Mouse (Mus musculus): ENCODE data around the gene Magi1. TPM values are rescaled to one million over a fixed set of nuclear protein-coding genes. Genes with fewer than 3 reads are reported as not detected.

The Magi1 gene
- total and polyA plus RNA-seq, 3 experiments = not detected

DNA sequence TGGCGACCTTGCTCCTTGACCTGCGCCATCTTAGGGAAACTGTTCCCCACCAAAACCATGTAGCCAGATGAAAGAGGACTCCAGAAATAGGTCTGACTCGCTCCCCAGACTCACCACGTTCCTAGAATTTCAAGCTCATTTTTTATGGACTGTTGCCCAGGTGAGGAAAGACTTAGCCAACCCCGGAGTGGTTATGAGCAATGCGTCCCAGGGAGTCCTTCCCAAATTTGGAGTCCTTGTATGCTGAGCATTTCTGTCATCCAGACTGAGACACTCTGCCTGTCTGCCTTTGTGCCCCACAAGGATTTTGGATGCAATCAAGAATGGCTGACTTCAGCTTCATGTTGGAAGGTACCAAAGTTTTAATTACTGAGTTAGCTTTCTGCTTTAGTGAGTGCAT is 19.8 kb upstream of the Magi1 start:
- TF ChIP-seq USF2 (IDR thresholded peaks at IDR 0.05; ENCODE audit: borderline replicate concordance in 1 of 2, insufficient read depth in 1 of 2, low read depth in 1 of 2, low read length in 2 of 2) (no peak), CTCF (IDR thresholded peaks at IDR 0.05 in 2 of 3, conservative IDR thresholded peaks at IDR 0.05 in 1 of 3; ENCODE audit: control insufficient read depth in 1 of 3, insufficient read depth in 1 of 3, low read depth in 2 of 3, low read length in 3 of 3, poor library complexity in 1 of 3, severe bottlenecking in 1 of 3) (no peak), MYC (IDR thresholded peaks at IDR 0.05; ENCODE audit: low read depth, low read length) (no peak), GABPA (IDR thresholded peaks at IDR 0.05; ENCODE audit: low read depth, low read length) (no peak), MYB (IDR thresholded peaks at IDR 0.05; ENCODE audit: low read depth, low read length) (no peak), POLR2AphosphoS5 (IDR thresholded peaks at IDR 0.05; ENCODE audit: borderline replicate concordance, low read depth, low read length) (no peak), POLR2AphosphoS2 (IDR thresholded peaks at IDR 0.05; ENCODE audit: low read length) (no peak), NRF1 (IDR thresholded peaks at IDR 0.05; ENCODE audit: insufficient read depth, low read depth, low read length, poor library complexity, severe bottlenecking) (no peak), CHD2 (IDR thresholded peaks at IDR 0.05; ENCODE audit: low read length) (no peak)
- H3K27ac ChIP-seq (ENCODE audit: control insufficient read depth, low read depth, low read length) = no peak overlapping the region

DNA sequence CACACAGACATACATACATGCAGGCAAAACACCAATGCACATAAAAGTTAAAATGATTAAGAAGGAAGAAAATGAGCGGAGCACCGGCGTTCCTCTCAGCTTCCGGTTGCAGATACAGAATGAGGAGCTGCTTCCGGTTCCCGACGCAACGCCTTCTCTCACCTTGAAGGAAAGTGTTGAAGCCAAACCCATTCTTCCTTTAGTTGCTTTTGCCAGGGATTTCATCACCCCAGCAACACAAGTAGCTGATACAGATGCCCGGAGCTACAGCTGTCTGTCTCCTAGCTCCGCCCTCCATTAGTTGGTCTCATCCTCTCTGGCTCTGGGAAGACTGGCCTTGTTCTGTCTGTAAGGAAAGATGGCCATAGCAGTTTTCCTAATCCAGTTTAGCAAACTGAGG is 18.1 kb upstream of the Magi1 start:
- H3K36me3 ChIP-seq (ENCODE audit: control insufficient read depth in 1 of 2, insufficient read depth in 2 of 2, low read length in 2 of 2) = no peaks in the 10 kb centered on the region
- TF ChIP-seq UBTF (IDR thresholded peaks at IDR 0.05; ENCODE audit: borderline replicate concordance, insufficient read depth, low read depth, low read length) = no peak
- no peak for TF ChIP-seq ZC3H11A (IDR thresholded peaks at IDR 0.05; ENCODE audit: low read depth, low read length)
- no peak for TF ChIP-seq MXI1 (IDR thresholded peaks at IDR 0.05; ENCODE audit: low read depth, low read length)
- TF ChIP-seq MAFK (IDR thresholded peaks at IDR 0.05; ENCODE audit: borderline replicate concordance, low read depth, low read length) = no peak
- no peak for TF ChIP-seq POLR2A (IDR thresholded peaks at IDR 0.05; ENCODE audit: control insufficient read depth in 1 of 2, insufficient read depth in 1 of 2, low read depth in 1 of 2, low read length in 2 of 2, poor library complexity in 1 of 2)
- TF ChIP-seq NRF1 (IDR thresholded peaks at IDR 0.05; ENCODE audit: insufficient read depth, low read depth, low read length, poor library complexity, severe bottlenecking) = no peak
- TF ChIP-seq EP300 (IDR thresholded peaks at IDR 0.05; ENCODE audit: low read depth in 1 of 2, low read length in 2 of 2) = no peak
- no peak for TF ChIP-seq E2F4 (IDR thresholded peaks at IDR 0.05; ENCODE audit: borderline replicate concordance, low read depth, low read length)
- TF ChIP-seq MYC (IDR thresholded peaks at IDR 0.05; ENCODE audit: low read depth, low read length) = no peak
- TF ChIP-seq KAT2A (conservative IDR thresholded peaks at IDR 0.05; ENCODE audit: low read depth, low read length) = no peak
- no peak for TF ChIP-seq ELF1 (IDR thresholded peaks at IDR 0.05; ENCODE audit: low read depth, low read length)
- no peak for TF ChIP-seq USF1 (IDR thresholded peaks at IDR 0.05; ENCODE audit: low read depth, low read length)
- TF ChIP-seq GABPA (IDR thresholded peaks at IDR 0.05; ENCODE audit: low read depth, low read length) = no peak
- no peak for TF ChIP-seq NELFE (IDR thresholded peaks at IDR 0.05; ENCODE audit: low read depth, low read length)
- no peak for TF ChIP-seq POLR2AphosphoS5 (IDR thresholded peaks at IDR 0.05; ENCODE audit: borderline replicate concordance, low read depth, low read length)
- TF ChIP-seq TCF12 (IDR thresholded peaks at IDR 0.05; ENCODE audit: low read depth, low read length) = no peak
- no peak for TF ChIP-seq RCOR1 (IDR thresholded peaks at IDR 0.05; ENCODE audit: low read depth, low read length)
- no peak for TF ChIP-seq CTCF (IDR thresholded peaks at IDR 0.05 in 2 of 3, conservative IDR thresholded peaks at IDR 0.05 in 1 of 3; ENCODE audit: control insufficient read depth in 1 of 3, insufficient read depth in 1 of 3, low read depth in 2 of 3, low read length in 3 of 3, poor library complexity in 1 of 3, severe bottlenecking in 1 of 3)
- no peak for TF ChIP-seq CHD1 (IDR thresholded peaks at IDR 0.05; ENCODE audit: low read depth, low read length)
- no peak for TF ChIP-seq TAL1 (IDR thresholded peaks at IDR 0.05; ENCODE audit: low read length)
- no peaks in the 10 kb centered on the region for H3K9me3 ChIP-seq (replicated peaks; ENCODE audit: insufficient read depth, low read length)

More for the DNA sequence above, 19.8 kb upstream of the Magi1 start:
- no peaks in the 10 kb centered on the region for H3K36me3 ChIP-seq (ENCODE audit: control insufficient read depth in 1 of 2, insufficient read depth in 2 of 2, low read length in 2 of 2)
- no peak overlapping the region for H3K9ac ChIP-seq (ENCODE audit: control insufficient read depth, low read depth, low read length, poor library complexity, severe bottlenecking)
- H3K4me1 ChIP-seq (ENCODE audit: control insufficient read depth in 1 of 2, insufficient read depth in 2 of 2, low read length in 2 of 2) = no peaks in the 10 kb centered on the region
- no peak for DNase-seq (ENCODE audit: low read depth, low spot score)
- H3K79me2 ChIP-seq (ENCODE audit: control insufficient read depth, insufficient read depth, low read length, poor library complexity) = no peaks in the 10 kb centered on the region
- H3K4me3 ChIP-seq (ENCODE audit: control insufficient read depth in 1 of 2, insufficient read depth in 1 of 2, low read depth in 2 of 2, low read length in 2 of 2) = no peak overlapping the region
- H3K27me3 ChIP-seq (ENCODE audit: control insufficient read depth in 1 of 2, insufficient read depth in 2 of 2, low read length in 2 of 2) = no peaks in the 10 kb centered on the region
- H3K9me3 ChIP-seq (replicated peaks; ENCODE audit: insufficient read depth, low read length) = no peaks in the 10 kb centered on the region

More for the DNA sequence above, 18.1 kb upstream of the Magi1 start:
- no peaks in the 10 kb centered on the region for H3K79me2 ChIP-seq (ENCODE audit: control insufficient read depth, insufficient read depth, low read length, poor library complexity)
- H3K4me1 ChIP-seq (ENCODE audit: control insufficient read depth in 1 of 2, insufficient read depth in 2 of 2, low read length in 2 of 2) = no peaks in the 10 kb centered on the region
- H3K27me3 ChIP-seq (ENCODE audit: control insufficient read depth in 1 of 2, insufficient read depth in 2 of 2, low read length in 2 of 2) = no peaks in the 10 kb centered on the region
- no peak for DNase-seq (ENCODE audit: low read depth, low spot score)
- no peak overlapping the region for H3K9ac ChIP-seq (ENCODE audit: control insufficient read depth, low read depth, low read length, poor library complexity, severe bottlenecking)
- no peak overlapping the region for H3K4me3 ChIP-seq (ENCODE audit: control insufficient read depth in 1 of 2, insufficient read depth in 1 of 2, low read depth in 2 of 2, low read length in 2 of 2)
- H3K27ac ChIP-seq (ENCODE audit: control insufficient read depth, low read depth, low read length) = no peak overlapping the region

All from MEL (cell line).